Mouse (Mus musculus) liver, adult 2 months (tissue): ENCODE data around the gene Tmem132d.

Experiments
- CTCF ChIP-seq: fragments of 200-500 bp; IDR thresholded peaks from 2 replicates; pipeline ENCODE4 v1.5.1; 2011; ENCODE audit warnings: low read depth, low read length, control low read depth
- POLR2A ChIP-seq: fragments of 200-500 bp; IDR thresholded peaks from 2 replicates; pipeline ENCODE4 v1.6.1; 2011; ENCODE audit warnings: low read length, control low read depth; ENCODE audit not compliant: insufficient read depth; ENCODE audit errors: extremely low read depth

DNA sequence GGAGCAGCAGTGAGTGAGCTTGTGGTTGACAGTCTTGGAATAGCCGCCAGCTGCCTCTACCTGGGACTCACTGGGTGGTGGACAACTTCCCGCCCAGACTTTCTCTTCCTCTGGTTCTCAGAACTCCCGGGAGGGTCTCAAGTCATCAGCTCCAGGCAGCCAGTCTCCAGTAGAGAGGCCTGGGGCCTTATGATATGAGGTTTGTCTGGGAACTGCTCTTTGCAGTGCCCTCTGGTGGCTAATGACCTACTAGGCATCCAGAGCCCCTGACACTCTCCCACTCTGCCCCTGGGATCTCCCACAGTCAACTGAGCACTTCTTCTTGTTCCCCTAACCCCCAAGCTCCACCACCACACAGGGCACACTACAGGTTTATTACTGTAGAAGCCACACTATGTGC lies 27.7 kb upstream of the Tmem132d start:
- TF ChIP-seq CTCF: no peak
- no peak for TF ChIP-seq POLR2A
